Mouse (Mus musculus) spleen, postnatal 36 days (tissue): ENCODE measurements around the gene Aqp7.

Source experiments
- DNase-seq, 2 experiments: peaks; one replicate each; pipeline ENCODE4 v3.0.0; 2022; ENCODE audit warnings: low spot score in 2 of 2, mixed read lengths in 1 of 2

Aqp7 gene

GRCm38 (mm10) chr4:41000842-41001639 is 46.9 kb downstream of the Aqp7 start:
- DNase-seq, result no peak

GRCm38 (mm10) chr4:41000271-41000670 is 47.7 kb downstream of the Aqp7 start:
- DNase-seq, result no peak

DNA sequence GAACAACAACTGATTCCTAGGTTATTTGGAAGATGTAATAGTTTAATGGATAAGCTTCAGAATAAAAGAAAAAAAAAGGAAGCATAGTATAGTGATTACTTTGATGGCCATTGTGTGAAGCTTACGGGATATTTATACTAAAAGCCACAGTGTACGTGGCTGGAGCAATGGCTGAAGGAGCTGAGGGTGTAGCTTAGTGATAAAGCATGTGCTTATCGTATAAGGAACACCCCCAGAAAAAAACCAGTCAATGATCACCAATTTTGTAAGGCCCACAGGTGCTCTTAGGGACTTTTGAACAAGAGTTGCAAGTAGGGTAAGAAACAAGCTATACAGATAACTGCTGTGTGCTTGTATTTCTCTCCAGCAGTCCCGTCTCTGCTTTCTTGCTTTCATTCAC is 50.0 kb downstream of the Aqp7 start:
- DNase-seq, result no peak

DNA sequence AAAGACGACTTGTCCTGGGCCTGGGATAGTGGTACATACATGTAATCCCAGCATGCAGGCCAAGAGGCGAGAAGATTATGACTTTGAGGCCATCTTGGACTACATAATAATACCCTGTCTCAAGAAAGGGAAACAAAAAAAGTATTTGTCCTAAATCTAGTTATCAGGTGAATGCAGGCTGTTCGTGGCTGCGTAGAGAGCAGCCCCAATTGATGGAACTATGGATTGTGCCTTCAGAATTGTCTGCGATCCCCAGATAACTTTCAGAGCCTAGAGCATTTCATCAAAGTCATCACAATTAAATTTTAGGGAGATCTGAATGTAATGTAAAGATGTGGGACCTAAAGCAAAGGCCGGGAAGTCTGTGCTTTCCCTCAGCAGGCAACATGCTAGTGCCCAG is 51.6 kb downstream of the Aqp7 start:
- no peak for DNase-seq

DNA sequence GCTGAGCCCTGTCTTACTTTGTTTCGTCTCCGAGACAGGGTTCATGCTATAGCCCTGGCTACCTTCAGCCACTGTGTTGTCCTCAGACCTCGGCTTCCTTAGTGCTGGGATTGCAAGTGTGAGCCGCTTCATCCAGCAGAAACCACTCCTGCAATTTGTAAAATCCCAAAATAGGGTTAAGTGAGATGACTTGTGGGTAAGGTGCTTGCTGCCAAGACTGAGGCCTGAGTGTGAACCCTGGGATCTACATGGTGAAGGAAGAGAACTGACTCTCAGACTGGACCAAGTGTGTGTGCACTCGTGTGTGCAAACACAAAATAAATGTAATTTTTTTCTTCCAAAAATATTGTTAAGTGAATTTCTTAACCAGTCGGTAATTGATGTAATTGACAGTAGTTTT is 58.3 kb downstream of the Aqp7 start:
- DNase-seq, result no peak

DNA sequence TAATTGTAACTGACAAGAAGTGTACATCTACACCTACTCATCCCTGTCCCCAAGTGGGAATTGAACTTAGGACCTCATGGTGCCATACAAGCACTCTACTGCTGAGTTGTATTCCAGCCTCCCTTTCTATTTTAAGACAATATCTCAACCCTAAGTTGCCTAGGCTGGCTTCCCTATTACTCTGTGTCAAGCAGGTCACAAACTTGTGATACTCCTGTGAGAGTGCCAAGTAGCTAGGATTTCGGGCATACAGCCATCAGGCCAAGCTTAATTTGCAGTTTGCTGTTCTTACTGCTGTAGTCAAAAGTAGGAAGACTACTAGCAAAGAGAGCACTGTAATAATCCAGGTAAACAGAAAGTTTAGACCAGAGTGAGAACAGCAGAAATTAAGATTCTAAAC is 64.3 kb downstream of the Aqp7 start:
- no peak for DNase-seq
